Mouse (Mus musculus) neural tube, embryonic 14.5 days (tissue): ENCODE results near the gene Muc1. TPM values are rescaled to one million over a fixed set of nuclear protein-coding genes. Genes with fewer than 3 reads are reported as not detected.

Experiments used
- ATAC-seq: fragments of 200-750 bp; cut with Nextera tagmentation; 2 replicates; pipeline ENCODE4 v1.8.0; 2017; ENCODE audit warnings: low read depth, mild to moderate bottlenecking, moderate TSS enrichment, moderate library complexity
- H3K27ac ChIP-seq: fragments of 300-500 bp; sonication (generic); 2 replicates; pipeline ENCODE4 v1.5.1; 2014; ENCODE audit warnings: low read depth, mild to moderate bottlenecking, control low read depth, low read length, moderate library complexity, mixed read lengths
- H3K27me3 ChIP-seq: fragments of 300-500 bp; sonication (generic); 2 replicates; pipeline ENCODE4 v1.6.1; 2014; ENCODE audit warnings: low read length; ENCODE audit not compliant: control insufficient read depth, insufficient read depth
- H3K36me3 ChIP-seq: fragments of 300-500 bp; sonication (generic); 2 replicates; pipeline ENCODE4 v1.6.1; 2014; ENCODE audit warnings: low read length, mixed read lengths; ENCODE audit not compliant: control insufficient read depth, insufficient read depth
- H3K4me1 ChIP-seq: fragments of 300-500 bp; sonication (generic); 2 replicates; pipeline ENCODE4 v1.6.1; 2014; ENCODE audit warnings: low read length; ENCODE audit not compliant: control insufficient read depth, insufficient read depth
- H3K4me2 ChIP-seq: fragments of 300-500 bp; sonication (generic); 2 replicates; pipeline ENCODE4 v1.6.1; 2014; ENCODE audit warnings: mild to moderate bottlenecking, low read depth, low read length, control low read depth
- H3K4me3 ChIP-seq: fragments of 300-500 bp; sonication (generic); 2 replicates; pipeline ENCODE4 v1.5.1; 2014; ENCODE audit warnings: low read depth, low read length, control low read depth, mixed read lengths
- H3K9ac ChIP-seq: fragments of 300-500 bp; sonication (generic); replicated peaks from 2 replicates; pipeline ENCODE4 v1.6.1; 2014; ENCODE audit warnings: low read depth, mild to moderate bottlenecking, control low read depth, low read length, mixed read lengths
- H3K9me3 ChIP-seq: fragments of 300-500 bp; sonication (generic); 2 replicates; pipeline ENCODE4 v1.6.1; 2016; ENCODE audit warnings: low read length; ENCODE audit not compliant: control insufficient read depth
- WGBS: fragments of 180-500 bp; shearing (Covaris S2); extraction: QIAGEN DNeasy Blood & Tissue Kit; methylation state at CpG from one replicate; pipeline ENCODE4 v1.1.7; 2014; 5-methylcytosine and 5-hydroxymethylcytosine counted together
- polyA plus RNA-seq: library from polyadenylated mRNA; unstranded; fragments of >200 nt; fragmentation: Nextera tagmentation; extraction: Ambion mirVana; gene quantifications from 2 replicates; pipeline ENCODE4 v1.2.1, GENCODE M21; 2014

The Muc1 gene
- polyA plus RNA-seq, 1 experiment from 2014 or later = 1.4 TPM

DNA sequence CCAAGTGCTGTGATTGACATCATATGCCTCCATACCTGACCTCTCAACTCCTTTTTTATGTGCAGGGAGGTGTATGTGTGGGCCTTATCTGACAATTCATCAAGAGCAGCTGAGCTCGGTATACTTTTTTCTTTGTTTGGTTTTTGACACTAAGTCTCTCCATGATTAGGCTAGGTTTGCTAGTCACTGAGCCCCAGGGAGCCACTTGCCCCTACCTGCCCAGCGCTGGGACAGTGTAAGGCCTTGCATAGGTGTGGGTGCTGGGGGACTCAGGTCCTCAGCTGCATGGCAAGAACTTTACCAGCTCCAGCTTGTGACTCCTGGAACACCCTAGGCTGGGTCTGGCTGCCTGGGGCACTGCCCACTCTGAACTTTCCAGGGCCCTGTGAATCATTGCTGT, 22.2 kb upstream of the Muc1 start:
- ATAC-seq = no peak
- H3K4me2 ChIP-seq = no peak overlapping the region
- no peak overlapping the region for H3K9ac ChIP-seq
- peaks cover 5% of the 10 kb centered on the region; the same call in 1 of the 2 replicates for H3K4me1 ChIP-seq
- H3K4me3 ChIP-seq = no peak overlapping the region
- no peaks in the 10 kb centered on the region for H3K9me3 ChIP-seq
- no peaks in the 10 kb centered on the region for H3K27me3 ChIP-seq
- WGBS = 93% methylated on average over 2 of the region's 2 CpGs
- no peak overlapping the region for H3K27ac ChIP-seq
- peaks cover 65% of the 10 kb centered on the region for H3K36me3 ChIP-seq

- H3K9ac ChIP-seq = no peak overlapping the region
- H3K27me3 ChIP-seq = no peaks in the 10 kb centered on the region
- no peak for ATAC-seq
- peaks cover 10% of the 10 kb centered on the region for H3K4me1 ChIP-seq
- no peak overlapping the region for H3K4me3 ChIP-seq
- H3K27ac ChIP-seq = no peak overlapping the region
- peaks cover 65% of the 10 kb centered on the region for H3K36me3 ChIP-seq
- H3K4me2 ChIP-seq = no peak overlapping the region
- H3K9me3 ChIP-seq = no peaks in the 10 kb centered on the region
- WGBS = 93% methylated on average over 13 of the region's 13 CpGs
Observed at GRCm38 (mm10) chr3:89208075-89208657, 20.7 kb upstream of the Muc1 start.

DNA sequence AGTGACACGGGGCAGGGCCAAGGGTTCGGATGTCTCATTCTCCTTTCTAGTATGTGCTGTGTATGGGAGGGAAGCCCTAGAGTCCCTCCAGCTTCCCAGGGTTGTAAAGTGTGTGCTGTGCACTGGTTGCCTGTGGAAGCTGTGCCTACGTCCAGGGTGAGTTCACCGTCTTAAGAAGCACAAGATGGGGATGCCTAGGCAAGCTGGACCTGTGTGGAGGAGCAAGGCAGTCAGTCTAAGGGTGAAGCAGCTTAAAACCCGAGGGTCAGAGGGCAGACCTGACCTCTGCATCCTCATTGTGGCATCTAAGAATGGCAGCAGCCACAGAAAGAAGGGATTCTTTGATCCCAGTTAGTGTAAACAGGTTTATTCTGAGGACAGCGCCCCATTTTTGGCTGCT, 20.1 kb upstream of the Muc1 start:
- Histone ChIP-seq H3K4me1 (peaks cover 7% of the 10 kb centered on the region), H3K9me3 (no peaks in the 10 kb centered on the region), H3K9ac (no peak overlapping the region), H3K4me3 (no peak overlapping the region), H3K4me2 (no peak overlapping the region), H3K27me3 (peaks cover 2% of the 10 kb centered on the region; the same call in 1 of the 2 replicates), H3K27ac (no peak overlapping the region), H3K36me3 (peaks cover 65% of the 10 kb centered on the region)
- 87% methylated on average over 6 of the region's 6 CpGs for WGBS
- no peak for ATAC-seq

DNA sequence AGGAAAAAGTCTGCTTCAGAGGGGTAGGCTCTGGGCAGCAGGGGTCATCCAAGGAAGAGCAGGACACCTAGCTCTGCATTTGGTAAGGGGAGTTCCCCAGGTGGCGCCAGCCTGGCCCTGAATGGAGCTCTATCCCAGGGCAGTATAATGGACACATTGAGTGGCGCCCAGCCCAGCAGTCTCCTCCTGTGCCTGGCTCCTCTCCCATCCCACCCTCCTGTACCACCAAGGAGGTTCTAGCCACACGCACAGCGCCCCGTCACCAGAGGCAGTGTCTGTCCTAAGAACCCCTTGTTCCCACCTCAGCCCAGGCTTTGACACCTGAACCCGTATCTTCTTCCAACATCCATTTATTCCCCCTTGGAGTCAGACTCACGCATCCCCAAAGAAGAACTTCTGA, 19.1 kb upstream of the Muc1 start:
- peaks cover 56% of the 10 kb centered on the region for H3K36me3 ChIP-seq
- H3K9me3 ChIP-seq = no peaks in the 10 kb centered on the region
- H3K4me2 ChIP-seq = no peak overlapping the region
- no peak overlapping the region for H3K27ac ChIP-seq
- WGBS = 95% methylated on average over 7 of the region's 7 CpGs
- H3K27me3 ChIP-seq = peaks cover 3% of the 10 kb centered on the region; the same call in 1 of the 2 replicates
- no peak overlapping the region for H3K4me3 ChIP-seq
- peaks cover 7% of the 10 kb centered on the region for H3K4me1 ChIP-seq
- ATAC-seq = no peak
- H3K9ac ChIP-seq = no peak overlapping the region

DNA sequence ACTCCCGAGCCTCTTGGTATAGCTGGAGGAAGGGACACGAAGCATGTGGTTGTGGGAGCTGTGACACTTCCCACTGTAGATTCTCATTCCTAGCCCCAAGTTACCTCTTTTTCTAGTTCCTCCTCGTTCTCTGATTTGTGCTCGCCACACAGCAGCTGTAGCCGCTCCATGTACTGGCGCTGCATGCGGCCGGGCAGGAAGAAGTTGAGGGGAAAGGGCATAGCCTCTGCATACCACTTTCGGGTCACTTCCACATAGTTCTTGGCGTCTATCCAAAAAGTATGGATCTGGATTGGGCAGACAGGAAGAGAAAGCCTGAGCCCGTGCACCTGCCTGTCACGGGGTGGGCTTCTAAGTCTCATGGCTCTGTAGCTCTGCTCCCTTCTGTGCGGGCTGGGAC, 18.7 kb upstream of the Muc1 start:
- H3K27ac ChIP-seq = no peak overlapping the region
- no peaks in the 10 kb centered on the region for H3K9me3 ChIP-seq
- ATAC-seq = no peak
- H3K27me3 ChIP-seq = peaks cover 3% of the 10 kb centered on the region; the same call in 1 of the 2 replicates
- H3K36me3 ChIP-seq = peaks cover 53% of the 10 kb centered on the region
- H3K4me2 ChIP-seq = no peak overlapping the region
- H3K4me3 ChIP-seq = no peak overlapping the region
- no peak overlapping the region for H3K9ac ChIP-seq
- 84% methylated on average over 13 of the region's 13 CpGs for WGBS
- peaks cover 10% of the 10 kb centered on the region for H3K4me1 ChIP-seq

- H3K4me3 ChIP-seq = no peak overlapping the region
- H3K36me3 ChIP-seq = peaks cover 53% of the 10 kb centered on the region
- no peaks in the 10 kb centered on the region for H3K9me3 ChIP-seq
- H3K27ac ChIP-seq = no peak overlapping the region
- H3K4me2 ChIP-seq = no peak overlapping the region
- ATAC-seq = no peak
- 82% methylated on average over 7 of the region's 7 CpGs for WGBS
- peaks cover 16% of the 10 kb centered on the region for H3K4me1 ChIP-seq
- H3K9ac ChIP-seq = no peak overlapping the region
- peaks cover 3% of the 10 kb centered on the region; the same call in 1 of the 2 replicates for H3K27me3 ChIP-seq
Observed at GRCm38 (mm10) chr3:89210731-89211130, 18.1 kb upstream of the Muc1 start.

GRCm38 (mm10) chr3:89213803-89214530, 14.9 kb upstream of the Muc1 start:
- peaks cover 24% of the 10 kb centered on the region for H3K36me3 ChIP-seq
- peaks cover 3% of the 10 kb centered on the region; the same call in 1 of the 2 replicates for H3K27me3 ChIP-seq
- ATAC-seq = peak; percentile 88
- H3K9me3 ChIP-seq = no peaks in the 10 kb centered on the region
- under 1% methylated on average over 69 of the region's 69 CpGs for WGBS
- peak overlapping the region; percentile 82 for H3K9ac ChIP-seq
- H3K4me1 ChIP-seq = peaks cover 19% of the 10 kb centered on the region
- H3K27ac ChIP-seq = peak overlapping the region; percentile 95
- peak overlapping the region; percentile 79 for H3K4me2 ChIP-seq
- peak overlapping the region; percentile 75 for H3K4me3 ChIP-seq

GRCm38 (mm10) chr3:89214681-89215411, 14.0 kb upstream of the Muc1 start, which contains the start of gene Thbs3:
Gene Thbs3 (plus strand): TSS chr3:89215180.
- Histone ChIP-seq H3K36me3 (peaks cover 15% of the 10 kb centered on the region), H3K9me3 (no peaks in the 10 kb centered on the region), H3K4me1 (peaks cover 19% of the 10 kb centered on the region), H3K27ac (peak within 1 kb of the TSS; percentile 95), H3K9ac (peak within 1 kb of the TSS; percentile 82), H3K27me3 (peaks cover 3% of the 10 kb centered on the region; the same call in 1 of the 2 replicates), H3K4me3 (peak within 1 kb of the TSS; percentile 75), H3K4me2 (peak within 1 kb of the TSS; percentile 79)
- peak; percentile 13; the same call in 1 of the 2 replicates for ATAC-seq
- 2% methylated on average over 19 of the region's 19 CpGs for WGBS
